Mouse (Mus musculus) liver, postnatal 0 days (tissue): ENCODE data around the gene Fbrsl1. TPM values are rescaled to one million over a fixed set of nuclear protein-coding genes. Genes with fewer than 3 reads are reported as not detected.

Experiments
- ATAC-seq: fragments of 200-750 bp; cut with Nextera tagmentation; 2 replicates; pipeline ENCODE4 v1.8.0; 2017; ENCODE audit warnings: mild to moderate bottlenecking, moderate library complexity
- DNase-seq: peaks from one replicate; pipeline ENCODE4 v3.0.0-alpha.2; 2016
- H3K27ac ChIP-seq: fragments of 300-500 bp; sonication (generic); 2 replicates; pipeline ENCODE4 v1.5.1; 2014; ENCODE audit warnings: antibody characterized with exemption, moderate library complexity, mild to moderate bottlenecking, low read depth
- H3K27me3 ChIP-seq: fragments of 300-500 bp; sonication (generic); 2 replicates; pipeline ENCODE4 v1.6.1; 2014; ENCODE audit warnings: low read length, control low read depth, mixed read lengths; ENCODE audit not compliant: insufficient read depth
- H3K36me3 ChIP-seq: fragments of 300-500 bp; sonication (generic); replicated peaks from 2 replicates; pipeline ENCODE4 v1.6.1; 2014; ENCODE audit warnings: mild to moderate bottlenecking, control low read depth, low read length, moderate library complexity, mixed read lengths; ENCODE audit not compliant: insufficient read depth
- H3K4me1 ChIP-seq: fragments of 300-500 bp; sonication (generic); 2 replicates; pipeline ENCODE4 v1.6.1; 2014; ENCODE audit warnings: antibody characterized with exemption, mild to moderate bottlenecking, control low read depth; ENCODE audit not compliant: insufficient read depth
- H3K4me2 ChIP-seq: fragments of 300-500 bp; sonication (generic); 2 replicates; pipeline ENCODE4 v1.6.1; 2014; ENCODE audit warnings: low read depth, mild to moderate bottlenecking, low read length, moderate library complexity, mixed read lengths
- H3K4me3 ChIP-seq: fragments of 300-500 bp; sonication (generic); 2 replicates; pipeline ENCODE4 v1.5.1; 2014; ENCODE audit warnings: low read depth, low read length
- H3K9ac ChIP-seq: fragments of 300-500 bp; sonication (generic); replicated peaks from 2 replicates; pipeline ENCODE4 v1.6.1; 2014; ENCODE audit warnings: mild to moderate bottlenecking, moderate library complexity
- H3K9me3 ChIP-seq: fragments of 300-500 bp; sonication (generic); 2 replicates; pipeline ENCODE4 v1.6.1; 2016; ENCODE audit warnings: mild to moderate bottlenecking, control low read depth, low read length, mixed read lengths
- CTCF ChIP-seq: sonication (generic); IDR thresholded peaks from 2 replicates; pipeline ENCODE4 v1.5.1; 2016; ENCODE audit warnings: antibody characterized with exemption, low read depth
- EP300 ChIP-seq: IDR thresholded peaks from 2 replicates; pipeline ENCODE4 v1.6.1; 2016; ENCODE audit warnings: antibody characterized with exemption, low read depth, mild to moderate bottlenecking
- WGBS: fragments of 180-500 bp; shearing (Covaris S2); extraction: QIAGEN DNeasy Blood & Tissue Kit; methylation state at CpG from one replicate; pipeline ENCODE4 v1.1.7; 2014; ENCODE audit not compliant: insufficient replicate concordance; 5-methylcytosine and 5-hydroxymethylcytosine counted together
- polyA plus RNA-seq: library from polyadenylated mRNA; unstranded; fragments of >200 nt; fragmentation: Nextera tagmentation; extraction: Ambion mirVana; gene quantifications from 2 replicates; pipeline ENCODE4 v1.2.1, GENCODE M21; 2015

Gene Fbrsl1
- polyA plus RNA-seq, 1 experiment from 2014 or later, result 3.5 TPM

DNA sequence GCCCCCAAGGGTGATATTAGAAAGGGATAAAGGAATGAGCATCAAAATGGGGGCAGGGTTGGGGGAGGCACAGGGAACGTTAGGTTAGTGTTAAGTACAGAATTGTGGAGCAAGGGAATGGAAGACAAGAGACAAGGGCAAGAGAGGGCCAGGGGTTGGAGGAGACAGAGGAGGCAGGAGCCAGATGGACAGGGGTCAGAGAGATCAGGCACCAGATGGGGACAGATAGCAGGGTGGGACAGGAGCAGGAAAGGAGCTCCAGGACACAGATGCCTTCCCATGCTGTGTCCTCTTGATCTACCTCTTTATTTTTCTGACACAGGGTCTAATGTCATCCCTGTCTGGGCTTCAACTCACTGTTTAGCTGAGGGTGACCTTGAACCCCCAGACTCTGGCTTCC lies 24.5 kb upstream of the Fbrsl1 start:
- Histone ChIP-seq H3K4me3 (no peak overlapping the region), H3K27ac (no peak overlapping the region), H3K36me3 (no peaks in the 10 kb centered on the region), H3K9me3 (no peaks in the 10 kb centered on the region), H3K4me1 (no peaks in the 10 kb centered on the region), H3K9ac (no peak overlapping the region), H3K4me2 (no peak overlapping the region), H3K27me3 (no peaks in the 10 kb centered on the region)
- no peak for DNase-seq
- no peak for ATAC-seq
- WGBS, result 53% methylated on average over 1 of the region's 1 CpGs
- TF ChIP-seq CTCF (no peak), EP300 (no peak)

DNA sequence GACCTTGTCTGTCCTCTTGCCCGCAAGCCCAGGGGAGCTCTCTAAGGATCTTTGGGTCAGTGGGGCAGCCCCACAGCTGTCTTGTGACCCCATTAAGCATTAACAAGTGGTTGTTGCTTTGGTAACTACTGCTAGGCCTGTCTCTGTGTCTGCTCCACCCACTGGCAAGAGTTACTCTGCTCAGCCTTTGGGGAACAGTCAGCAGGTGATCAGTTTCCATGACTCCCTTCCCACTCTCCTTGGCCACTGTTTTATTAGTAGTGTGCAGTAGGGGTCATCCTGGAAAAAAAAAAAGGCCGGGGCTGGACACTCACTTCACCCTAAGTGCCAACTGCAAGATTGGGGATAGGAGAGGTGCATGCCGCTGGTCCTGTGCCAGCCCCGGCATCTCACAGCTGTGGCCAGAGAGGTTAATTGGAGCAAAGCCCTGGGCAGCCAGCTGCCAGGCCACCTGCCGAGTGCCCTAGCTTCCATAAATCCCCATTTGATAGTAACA lies 23.7 kb upstream of the Fbrsl1 start:
- 63% methylated on average over 5 of the region's 5 CpGs for whole genome bisulfite sequencing

DNA sequence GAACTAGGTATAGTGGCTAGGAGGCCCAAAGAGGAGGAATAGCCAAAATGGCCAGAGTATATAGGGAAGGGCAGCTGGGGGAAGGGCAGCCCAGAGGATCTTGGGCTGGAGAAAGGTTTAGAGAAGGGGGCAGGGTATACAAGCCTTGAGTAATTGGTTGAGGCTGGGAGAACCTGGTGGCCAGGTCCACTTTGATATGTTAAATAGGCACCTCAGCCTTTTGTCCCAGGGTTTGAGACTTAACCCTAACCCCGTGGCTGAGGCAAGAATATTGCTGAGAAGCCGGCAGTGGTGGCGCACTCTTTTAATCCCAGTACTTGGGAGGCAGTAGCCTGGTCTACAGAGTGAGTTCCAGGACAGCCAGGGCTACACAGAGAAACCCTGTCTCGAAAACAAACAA lies 23.0 kb upstream of the Fbrsl1 start:
- ATAC-seq (no peak), DNase-seq (no peak)
- Histone ChIP-seq H3K36me3 (no peaks in the 10 kb centered on the region), H3K4me3 (no peak overlapping the region), H3K4me1 (no peaks in the 10 kb centered on the region), H3K27me3 (no peaks in the 10 kb centered on the region), H3K9me3 (no peaks in the 10 kb centered on the region), H3K4me2 (no peak overlapping the region), H3K9ac (no peak overlapping the region), H3K27ac (no peak overlapping the region)
- 55% methylated on average over 4 of the region's 4 CpGs for WGBS
- TF ChIP-seq EP300 (no peak), CTCF (no peak)

More for the DNA sequence above, 23.7 kb upstream of the Fbrsl1 start:
- H3K4me3 ChIP-seq, result no peak overlapping the region
- ATAC-seq (no peak), DNase-seq (no peak)
- TF ChIP-seq EP300, result no peak
- TF ChIP-seq CTCF, result no peak
- no peak overlapping the region for H3K27ac ChIP-seq
- H3K36me3 ChIP-seq, result no peaks in the 10 kb centered on the region
- H3K9me3 ChIP-seq, result no peaks in the 10 kb centered on the region
- no peak overlapping the region for H3K4me2 ChIP-seq
- no peaks in the 10 kb centered on the region for H3K27me3 ChIP-seq
- H3K9ac ChIP-seq, result no peak overlapping the region
- H3K4me1 ChIP-seq, result no peaks in the 10 kb centered on the region

DNA sequence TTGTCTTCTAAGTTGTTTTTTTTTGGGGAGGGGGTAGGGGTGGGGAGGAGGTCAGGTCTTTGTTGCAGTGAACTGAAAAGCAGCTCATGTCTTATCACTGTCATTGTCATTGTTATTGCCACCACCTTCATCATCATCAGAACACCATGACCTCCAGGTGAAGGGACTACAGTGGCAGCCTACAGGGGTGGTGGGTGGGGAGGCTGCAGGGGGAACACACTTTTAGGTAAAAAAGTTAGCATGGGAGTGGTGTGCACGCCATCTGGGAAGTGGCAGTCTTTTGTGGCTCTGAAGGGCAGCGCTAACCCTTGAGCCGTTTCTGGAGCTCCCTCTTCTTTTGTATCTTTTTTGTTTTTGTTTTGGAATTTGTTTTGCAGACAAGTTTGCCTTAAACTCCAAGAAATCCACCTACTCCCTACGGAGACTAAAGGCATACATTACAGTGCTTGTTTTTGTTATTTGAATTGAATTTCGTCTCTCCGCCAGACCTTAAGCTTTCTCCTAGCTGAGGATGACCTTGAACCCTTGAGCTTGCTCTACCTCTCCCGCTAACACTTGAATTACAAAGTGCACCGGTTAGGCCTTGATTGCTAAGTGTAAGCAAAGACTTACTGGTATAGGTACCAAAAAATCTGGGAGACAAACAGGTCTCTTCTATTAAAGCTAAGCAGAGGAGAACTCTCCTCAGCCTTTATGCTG lies 21.1 kb upstream of the Fbrsl1 start:
- H3K27ac ChIP-seq, result no peak overlapping the region
- WGBS, result 72% methylated on average over 8 of the region's 8 CpGs
- ATAC-seq (no peak), DNase-seq (no peak)
- H3K27me3 ChIP-seq, result no peaks in the 10 kb centered on the region
- TF ChIP-seq EP300 (no peak), CTCF (no peak)
- no peaks in the 10 kb centered on the region for H3K36me3 ChIP-seq
- no peak overlapping the region for H3K9ac ChIP-seq
- H3K4me1 ChIP-seq, result no peaks in the 10 kb centered on the region
- H3K4me3 ChIP-seq, result no peak overlapping the region
- H3K9me3 ChIP-seq, result no peaks in the 10 kb centered on the region
- no peak overlapping the region for H3K4me2 ChIP-seq

DNA sequence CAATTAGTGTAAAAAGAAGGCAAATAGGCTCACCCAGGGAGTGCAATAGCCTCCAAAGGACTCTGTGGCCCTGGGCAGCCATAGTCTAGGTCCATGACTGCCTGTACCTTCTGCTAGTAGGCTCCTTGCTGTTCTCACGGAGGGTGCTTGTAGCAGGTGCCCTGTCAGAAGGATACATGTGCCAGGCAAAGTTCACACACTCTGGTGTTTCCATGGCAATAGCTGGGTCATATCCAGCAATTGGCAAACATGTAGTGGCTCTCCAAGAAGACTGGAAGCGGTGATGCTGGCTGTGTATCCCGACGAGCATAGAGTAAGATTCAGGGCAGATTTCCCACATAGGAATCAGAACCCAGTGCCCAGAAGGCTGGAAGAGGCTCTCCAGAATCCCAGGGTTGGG lies 20.0 kb upstream of the Fbrsl1 start:
- no peaks in the 10 kb centered on the region for H3K27me3 ChIP-seq
- no peak for DNase-seq
- TF ChIP-seq CTCF (no peak), EP300 (no peak)
- no peak overlapping the region for H3K4me3 ChIP-seq
- no peaks in the 10 kb centered on the region for H3K36me3 ChIP-seq
- H3K9me3 ChIP-seq, result no peaks in the 10 kb centered on the region
- H3K9ac ChIP-seq, result no peak overlapping the region
- H3K4me1 ChIP-seq, result no peaks in the 10 kb centered on the region
- no peak overlapping the region for H3K27ac ChIP-seq
- no peak overlapping the region for H3K4me2 ChIP-seq
- ATAC-seq, result no peak
- 78% methylated on average over 4 of the region's 4 CpGs for WGBS

DNA sequence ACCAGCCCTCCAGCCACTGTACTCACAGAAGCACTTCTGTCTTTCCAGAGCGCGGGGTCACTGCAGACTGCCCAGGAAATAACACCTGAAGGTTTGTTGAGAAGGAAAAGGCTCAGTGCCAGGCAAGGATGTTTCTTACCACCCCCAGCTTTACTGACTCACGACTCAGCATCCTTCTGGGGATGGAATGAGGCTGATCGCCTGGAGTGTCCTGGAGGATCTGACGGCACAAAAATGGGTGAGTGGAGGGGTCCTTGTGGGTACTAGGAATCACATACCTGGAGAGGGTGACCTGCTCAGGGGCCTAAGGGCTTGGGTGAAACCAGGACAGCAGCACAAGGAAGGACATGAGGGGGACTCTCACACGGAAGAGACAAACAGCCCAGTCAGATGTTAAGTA lies 19.4 kb upstream of the Fbrsl1 start:
- 74% methylated on average over 6 of the region's 6 CpGs for WGBS
- ATAC-seq (no peak), DNase-seq (no peak)
- TF ChIP-seq EP300 (no peak), CTCF (no peak)
- no peak overlapping the region for H3K9ac ChIP-seq
- no peak overlapping the region for H3K27ac ChIP-seq
- H3K4me3 ChIP-seq, result no peak overlapping the region
- H3K4me2 ChIP-seq, result no peak overlapping the region
- H3K4me1 ChIP-seq, result no peaks in the 10 kb centered on the region
- no peaks in the 10 kb centered on the region for H3K36me3 ChIP-seq
- no peaks in the 10 kb centered on the region for H3K27me3 ChIP-seq
- no peaks in the 10 kb centered on the region for H3K9me3 ChIP-seq
